Mouse (Mus musculus) hindbrain, embryonic 11.5 days (tissue): ENCODE data around the gene Prcp. TPM values are rescaled to one million over a fixed set of nuclear protein-coding genes. Genes with fewer than 3 reads are reported as not detected.
A peak's percentile ranks its signal among the peaks of the same experiment; 100 is the strongest.

ENCODE experiments used
- ATAC-seq: fragments of 200-750 bp; cut with Nextera tagmentation; 2 replicates; pipeline ENCODE4 v1.8.0; 2017; ENCODE audit warnings: mild to moderate bottlenecking, moderate TSS enrichment, moderate library complexity; ENCODE audit not compliant: low FRiP score
- DNase-seq: peaks from one replicate; pipeline ENCODE4 v3.0.0-alpha.2; 2015; ENCODE audit warnings: low spot score
- H3K27ac ChIP-seq: fragments of 300-500 bp; sonication (generic); 2 replicates; pipeline ENCODE4 v1.5.1; 2014; ENCODE audit warnings: mild to moderate bottlenecking, low read depth, low read length
- H3K27me3 ChIP-seq: fragments of 300-500 bp; sonication (generic); 2 replicates; pipeline ENCODE4 v1.6.1; 2014; ENCODE audit warnings: mild to moderate bottlenecking, low read length, moderate library complexity, mixed read lengths; ENCODE audit not compliant: control insufficient read depth, insufficient read depth
- H3K36me3 ChIP-seq: fragments of 300-500 bp; sonication (generic); 2 replicates; pipeline ENCODE4 v1.6.1; 2014; ENCODE audit warnings: mild to moderate bottlenecking, low read length, moderate library complexity, mixed read lengths; ENCODE audit not compliant: control insufficient read depth, insufficient read depth
- H3K4me1 ChIP-seq: fragments of 300-500 bp; sonication (generic); replicated peaks from 2 replicates; pipeline ENCODE4 v1.6.1; 2014; ENCODE audit warnings: low read length, mixed read lengths; ENCODE audit not compliant: control insufficient read depth, insufficient read depth
- H3K4me2 ChIP-seq: fragments of 300-500 bp; sonication (generic); replicated peaks from 2 replicates; pipeline ENCODE4 v1.6.1; 2014; ENCODE audit warnings: mild to moderate bottlenecking, low read depth, low read length
- H3K4me3 ChIP-seq: fragments of 300-500 bp; sonication (generic); 2 replicates; pipeline ENCODE4 v1.5.1; 2014; ENCODE audit warnings: low read depth, low read length
- H3K9ac ChIP-seq: fragments of 300-500 bp; sonication (generic); 2 replicates; pipeline ENCODE4 v1.6.1; 2014; ENCODE audit warnings: low read depth, low read length
- H3K9me3 ChIP-seq: fragments of 300-500 bp; sonication (generic); 2 replicates; pipeline ENCODE4 v1.6.1; 2016; ENCODE audit warnings: low read length; ENCODE audit not compliant: control insufficient read depth
- WGBS: fragments of 180-500 bp; shearing (Covaris S2); extraction: QIAGEN DNeasy Blood & Tissue Kit; methylation state at CpG from one replicate; pipeline ENCODE4 v1.1.7; 2014; 5-methylcytosine and 5-hydroxymethylcytosine counted together
- polyA plus RNA-seq: library from polyadenylated mRNA; unstranded; fragments of >200 nt; fragmentation: Nextera tagmentation; extraction: Ambion mirVana; gene quantifications from 2 replicates; pipeline ENCODE4 v1.2.1, GENCODE M21; 2014

The Prcp gene
- polyA plus RNA-seq, 1 experiment from 2014 or later = 26.3 TPM

DNA sequence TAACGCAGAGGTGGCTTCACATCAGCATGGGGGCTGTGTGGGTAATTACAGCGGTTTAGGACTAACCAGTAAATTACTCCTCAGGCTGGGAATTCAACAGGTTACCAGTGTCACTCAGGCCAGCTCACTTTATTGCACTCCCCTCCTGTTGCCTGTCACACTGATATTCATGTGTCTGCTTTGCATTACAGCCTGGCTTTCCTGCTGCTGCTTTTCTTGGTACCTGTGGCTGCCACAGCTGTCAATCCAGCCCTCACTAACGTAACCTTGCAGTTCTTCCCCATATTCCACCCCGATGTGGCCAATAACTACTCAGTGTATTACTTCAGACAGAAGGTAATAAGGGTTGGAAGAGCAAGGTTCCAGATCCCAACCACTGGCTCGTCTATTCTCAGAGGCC is 65.5 kb downstream of the Prcp start:
- no peak for DNase-seq
- 62% methylated on average over 5 of the region's 5 CpGs for WGBS
- Histone ChIP-seq H3K4me1 (no peaks in the 10 kb centered on the region), H3K9ac (no peak overlapping the region), H3K36me3 (no peaks in the 10 kb centered on the region), H3K9me3 (no peaks in the 10 kb centered on the region), H3K27ac (no peak overlapping the region), H3K27me3 (no peaks in the 10 kb centered on the region), H3K4me2 (no peak overlapping the region), H3K4me3 (no peak overlapping the region)
- no peak for ATAC-seq

GRCm38 (mm10) chr7:92950775-92951174 is 76.5 kb downstream of the Prcp start:
- H3K27me3 ChIP-seq = no peaks in the 10 kb centered on the region
- WGBS = 86% methylated on average over 3 of the region's 3 CpGs
- H3K4me1 ChIP-seq = no peaks in the 10 kb centered on the region
- no peak overlapping the region for H3K9ac ChIP-seq
- H3K27ac ChIP-seq = no peak overlapping the region
- no peak overlapping the region for H3K4me3 ChIP-seq
- no peak overlapping the region for H3K4me2 ChIP-seq
- no peak for DNase-seq
- no peaks in the 10 kb centered on the region for H3K9me3 ChIP-seq
- ATAC-seq = no peak
- H3K36me3 ChIP-seq = no peaks in the 10 kb centered on the region

- H3K9ac ChIP-seq = no peak overlapping the region
- no peak overlapping the region for H3K4me3 ChIP-seq
- 90% methylated on average over 2 of the region's 2 CpGs for WGBS
- H3K9me3 ChIP-seq = no peaks in the 10 kb centered on the region
- no peaks in the 10 kb centered on the region for H3K27me3 ChIP-seq
- ATAC-seq = no peak
- no peak overlapping the region for H3K4me2 ChIP-seq
- no peaks in the 10 kb centered on the region for H3K36me3 ChIP-seq
- DNase-seq = no peak
- H3K4me1 ChIP-seq = no peaks in the 10 kb centered on the region
- no peak overlapping the region for H3K27ac ChIP-seq
Observed at GRCm38 (mm10) chr7:92952210-92952609, 77.9 kb downstream of the Prcp start.

GRCm38 (mm10) chr7:92959758-92960157 is 85.5 kb downstream of the Prcp start:
- Histone ChIP-seq H3K4me3 (no peak overlapping the region), H3K9ac (no peak overlapping the region), H3K27ac (no peak overlapping the region), H3K9me3 (no peaks in the 10 kb centered on the region), H3K4me1 (no peaks in the 10 kb centered on the region), H3K36me3 (no peaks in the 10 kb centered on the region), H3K27me3 (no peaks in the 10 kb centered on the region), H3K4me2 (no peak overlapping the region)
- DNase-seq (no peak), ATAC-seq (no peak)
- WGBS = 79% methylated on average over 3 of the region's 3 CpGs

DNA sequence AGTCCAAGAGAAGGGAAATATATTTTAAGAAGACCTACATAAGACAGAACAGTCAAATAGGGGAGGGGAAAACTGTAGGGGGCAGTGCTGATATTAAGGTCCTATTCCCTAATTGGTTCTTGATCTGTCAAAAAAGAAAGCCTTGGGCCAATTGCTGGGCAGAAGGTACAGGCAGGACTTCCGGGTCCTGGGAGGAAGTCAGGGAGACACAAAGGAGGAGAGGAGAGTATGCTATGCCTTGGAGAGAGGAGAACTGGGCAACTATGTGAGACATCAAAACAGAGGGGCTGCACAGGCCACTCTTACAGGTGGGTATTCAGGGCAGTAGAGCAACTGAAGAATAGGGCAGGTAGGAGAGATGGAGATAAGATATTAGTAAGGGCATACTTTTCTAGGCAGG is 87.6 kb downstream of the Prcp start:
- Histone ChIP-seq H3K4me1 (no peaks in the 10 kb centered on the region), H3K9ac (no peak overlapping the region), H3K4me3 (no peak overlapping the region), H3K9me3 (no peaks in the 10 kb centered on the region), H3K4me2 (no peak overlapping the region), H3K27me3 (no peaks in the 10 kb centered on the region), H3K27ac (no peak overlapping the region), H3K36me3 (no peaks in the 10 kb centered on the region)
- no peak for DNase-seq
- 63% methylated on average over 1 of the region's 1 CpGs for WGBS
- no peak for ATAC-seq

DNA sequence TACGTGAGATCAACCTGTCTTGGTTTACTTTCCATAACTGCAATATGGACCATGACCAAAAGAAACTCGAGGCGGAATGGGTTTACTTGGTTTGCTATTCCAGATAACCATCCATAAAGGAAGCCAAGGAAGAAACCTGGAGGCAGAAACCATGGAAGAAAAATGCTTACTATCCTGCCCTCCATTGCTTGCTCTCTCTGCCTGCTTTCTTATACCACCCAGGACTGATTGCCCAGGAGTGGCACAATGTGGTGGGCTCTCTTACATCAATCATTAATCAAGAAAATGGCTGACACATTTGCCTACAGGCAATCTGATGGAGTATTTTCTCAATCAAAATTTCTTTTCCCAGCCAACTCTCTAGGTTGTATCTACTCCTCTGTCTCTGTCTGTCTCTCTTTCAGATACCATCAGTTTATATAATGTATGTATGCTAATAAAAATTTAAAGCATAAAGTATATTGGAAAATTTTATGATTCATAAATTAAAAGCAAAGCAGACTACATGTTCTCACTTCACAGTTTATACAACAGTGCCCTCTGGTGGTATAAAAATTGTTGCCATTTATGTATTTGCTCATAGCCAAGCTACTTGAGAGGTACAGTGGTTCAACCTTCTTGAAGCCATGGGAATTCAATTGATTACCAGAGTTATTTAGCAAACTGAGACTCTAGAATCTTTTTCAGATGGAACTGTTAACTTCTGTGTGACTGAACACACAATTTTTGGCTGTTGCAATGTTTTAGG is 90.7 kb downstream of the Prcp start:
- peak; percentile 69 for ATAC-seq
- Histone ChIP-seq H3K4me1 (no peaks in the 10 kb centered on the region), H3K36me3 (no peaks in the 10 kb centered on the region), H3K9me3 (no peaks in the 10 kb centered on the region), H3K27me3 (no peaks in the 10 kb centered on the region), H3K9ac (no peak overlapping the region), H3K4me3 (no peak overlapping the region), H3K27ac (no peak overlapping the region), H3K4me2 (no peak overlapping the region)
- DNase-seq = peak; percentile 83
- WGBS = 68% methylated on average over 3 of the region's 3 CpGs

GRCm38 (mm10) chr7:92967381-92968127 is 93.3 kb downstream of the Prcp start:
- Histone ChIP-seq H3K27me3 (no peaks in the 10 kb centered on the region), H3K9ac (no peak overlapping the region), H3K36me3 (no peaks in the 10 kb centered on the region), H3K9me3 (no peaks in the 10 kb centered on the region), H3K4me1 (no peaks in the 10 kb centered on the region), H3K27ac (no peak overlapping the region), H3K4me2 (no peak overlapping the region), H3K4me3 (no peak overlapping the region)
- WGBS = 73% methylated on average over 10 of the region's 10 CpGs
- ATAC-seq (peak; percentile 89), DNase-seq (peak; percentile 53)

GRCm38 (mm10) chr7:92977429-92977828 is 103.2 kb downstream of the Prcp start:
- no peak overlapping the region for H3K9ac ChIP-seq
- H3K4me3 ChIP-seq = no peak overlapping the region
- H3K4me2 ChIP-seq = no peak overlapping the region
- 92% methylated on average over 3 of the region's 3 CpGs for WGBS
- H3K27ac ChIP-seq = no peak overlapping the region
- no peak for ATAC-seq
- H3K27me3 ChIP-seq = no peaks in the 10 kb centered on the region
- H3K9me3 ChIP-seq = no peaks in the 10 kb centered on the region
- H3K36me3 ChIP-seq = no peaks in the 10 kb centered on the region
- no peaks in the 10 kb centered on the region for H3K4me1 ChIP-seq
- DNase-seq = no peak

GRCm38 (mm10) chr7:92978225-92978624 is 104.0 kb downstream of the Prcp start:
- Histone ChIP-seq H3K36me3 (no peaks in the 10 kb centered on the region), H3K4me1 (no peaks in the 10 kb centered on the region), H3K9me3 (no peaks in the 10 kb centered on the region), H3K4me2 (no peak overlapping the region), H3K4me3 (no peak overlapping the region), H3K27ac (no peak overlapping the region), H3K9ac (no peak overlapping the region), H3K27me3 (no peaks in the 10 kb centered on the region)
- DNase-seq (no peak), ATAC-seq (no peak)
- WGBS = 80% methylated on average over 4 of the region's 4 CpGs
